Mouse (Mus musculus) midbrain, embryonic 11.5 days (tissue): ENCODE measurements at regions not wholly inside any gene's neighbourhood (a gene's known extent, or its start where the extent isn't known, plus 50 kb on each side); places are given as distances from the start of the nearest gene placed in this dataset.

Experiments used
- ATAC-seq: fragments of 200-750 bp; cut with Nextera tagmentation; 2 replicates; pipeline ENCODE4 v1.8.0; 2017; ENCODE audit warnings: moderate TSS enrichment, moderate library complexity; ENCODE audit not compliant: low FRiP score
- DNase-seq: peaks from one replicate; pipeline ENCODE4 v3.0.0; 2015; ENCODE audit warnings: low spot score; ENCODE audit errors: missing footprints
- H3K27ac ChIP-seq: fragments of 300-500 bp; sonication (generic); 2 replicates; pipeline ENCODE4 v1.5.1; 2014; ENCODE audit warnings: low read depth, low read length
- H3K27me3 ChIP-seq: fragments of 300-500 bp; sonication (generic); 2 replicates; pipeline ENCODE4 v1.6.1; 2014; ENCODE audit warnings: mild to moderate bottlenecking, low read length, moderate library complexity, mixed read lengths; ENCODE audit not compliant: control insufficient read depth, insufficient read depth
- H3K36me3 ChIP-seq: fragments of 300-500 bp; sonication (generic); 2 replicates; pipeline ENCODE4 v1.6.1; 2014; ENCODE audit warnings: mild to moderate bottlenecking, low read length, moderate library complexity, mixed read lengths; ENCODE audit not compliant: control insufficient read depth, insufficient read depth
- H3K4me1 ChIP-seq: fragments of 300-500 bp; sonication (generic); 2 replicates; pipeline ENCODE4 v1.6.1; 2014; ENCODE audit warnings: low read length; ENCODE audit not compliant: control insufficient read depth, insufficient read depth
- H3K4me2 ChIP-seq: fragments of 300-500 bp; sonication (generic); 2 replicates; pipeline ENCODE4 v1.6.1; 2014; ENCODE audit warnings: mild to moderate bottlenecking, moderate library complexity
- H3K4me3 ChIP-seq: fragments of 300-500 bp; sonication (generic); 2 replicates; pipeline ENCODE4 v1.5.1; 2014; ENCODE audit warnings: low read depth, low read length
- H3K9ac ChIP-seq: fragments of 300-500 bp; sonication (generic); 2 replicates; pipeline ENCODE4 v1.6.1; 2014; ENCODE audit warnings: low read length
- H3K9me3 ChIP-seq: fragments of 300-500 bp; sonication (generic); 2 replicates; pipeline ENCODE4 v1.6.1; 2016; ENCODE audit warnings: low read length; ENCODE audit not compliant: control insufficient read depth
- WGBS: fragments of 180-500 bp; shearing (Covaris S2); extraction: QIAGEN DNeasy Blood & Tissue Kit; methylation state at CpG from one replicate; pipeline ENCODE4 v1.1.7; 2014; 5-methylcytosine and 5-hydroxymethylcytosine counted together

DNA sequence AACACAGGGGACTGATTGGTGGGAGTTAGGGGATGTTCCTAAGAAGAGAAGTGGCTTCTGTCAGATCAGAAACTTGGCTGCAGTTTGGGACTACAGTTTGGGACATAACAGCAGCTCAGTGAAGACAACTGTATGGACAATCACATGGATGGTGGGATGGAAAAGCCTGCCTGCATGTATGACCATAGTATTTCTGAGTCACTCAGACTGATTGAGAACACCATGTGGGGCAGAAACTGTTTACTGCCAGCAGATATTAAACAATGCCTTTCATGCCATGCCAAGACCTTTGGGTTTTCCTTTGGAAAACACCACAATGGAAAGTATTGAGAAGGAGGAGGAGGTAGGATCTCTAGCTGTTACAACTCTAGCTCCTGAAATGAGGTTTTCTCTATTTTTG lies 635.0 kb downstream of the Inhba start:
- Histone ChIP-seq H3K4me3 (no peak overlapping the region), H3K36me3 (no peaks in the 10 kb centered on the region), H3K9me3 (no peaks in the 10 kb centered on the region), H3K4me2 (no peak overlapping the region), H3K9ac (no peak overlapping the region), H3K27ac (no peak overlapping the region), H3K27me3 (no peaks in the 10 kb centered on the region), H3K4me1 (no peaks in the 10 kb centered on the region)
- DNase-seq (no peak), ATAC-seq (no peak)

GRCm38 (mm10) chr13:16656110-16656509 lies 644.5 kb downstream of the Inhba start:
- 88% methylated on average over 4 of the region's 4 CpGs for WGBS
- Histone ChIP-seq H3K27ac (no peak overlapping the region), H3K4me3 (no peak overlapping the region), H3K4me2 (no peak overlapping the region), H3K36me3 (no peaks in the 10 kb centered on the region), H3K9me3 (no peaks in the 10 kb centered on the region), H3K27me3 (no peaks in the 10 kb centered on the region), H3K4me1 (no peaks in the 10 kb centered on the region), H3K9ac (no peak overlapping the region)
- DNase-seq (no peak), ATAC-seq (no peak)

DNA sequence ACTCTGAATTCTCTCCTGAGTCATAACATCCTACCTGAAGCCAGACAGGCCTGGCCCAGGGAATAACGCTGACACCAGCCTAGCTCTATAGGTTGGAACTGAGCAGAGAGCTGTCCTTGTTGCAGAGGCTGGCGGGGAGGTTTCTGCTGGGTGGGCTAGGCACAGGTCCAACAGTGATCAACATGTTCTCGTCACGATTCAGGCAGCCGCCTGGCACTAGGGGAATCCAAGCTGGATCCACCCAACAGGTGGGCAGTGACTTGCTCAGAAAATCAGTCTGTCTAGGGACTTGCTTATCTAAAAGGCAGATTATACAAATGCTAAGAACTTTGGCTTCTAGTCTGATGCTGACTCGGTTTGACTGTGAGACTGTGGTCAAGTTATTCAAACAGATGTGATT lies 648.2 kb downstream of the Inhba start:
- Histone ChIP-seq H3K27me3 (no peaks in the 10 kb centered on the region), H3K4me3 (no peak overlapping the region), H3K36me3 (no peaks in the 10 kb centered on the region), H3K9me3 (no peaks in the 10 kb centered on the region), H3K4me2 (no peak overlapping the region), H3K9ac (no peak overlapping the region), H3K4me1 (no peaks in the 10 kb centered on the region), H3K27ac (no peak overlapping the region)
- ATAC-seq (no peak), DNase-seq (no peak)
- 83% methylated on average over 6 of the region's 6 CpGs for WGBS

- Histone ChIP-seq H3K9me3 (no peaks in the 10 kb centered on the region), H3K27ac (no peak overlapping the region), H3K27me3 (no peaks in the 10 kb centered on the region), H3K36me3 (no peaks in the 10 kb centered on the region), H3K9ac (no peak overlapping the region), H3K4me1 (no peaks in the 10 kb centered on the region), H3K4me2 (no peak overlapping the region), H3K4me3 (no peak overlapping the region)
- DNase-seq, result no peak
- ATAC-seq, result no peak
- 81% methylated on average over 1 of the region's 1 CpGs for WGBS
Measured at GRCm38 (mm10) chr13:16668652-16669051, 657.0 kb downstream of the Inhba start.

DNA sequence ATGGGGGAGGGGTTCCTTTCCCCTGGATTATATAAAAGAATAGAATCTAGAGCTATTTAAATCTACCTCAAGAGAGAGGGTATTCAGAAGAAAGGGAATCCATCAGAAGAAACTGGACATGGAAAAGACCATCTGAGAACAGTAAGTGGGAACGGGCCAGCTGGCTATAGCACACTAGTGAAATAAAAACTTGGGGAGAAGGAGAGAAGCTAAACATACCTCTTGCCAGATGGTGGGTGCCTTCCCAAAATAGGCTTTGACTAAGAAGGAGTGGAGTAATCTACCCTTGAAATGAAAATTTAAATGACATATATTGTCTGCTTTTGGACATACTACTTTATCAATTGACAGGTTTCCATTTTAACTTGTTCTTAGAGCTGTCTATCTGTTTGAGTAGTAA lies 657.6 kb downstream of the Inhba start:
- H3K4me3 ChIP-seq, result no peak overlapping the region
- no peak for DNase-seq
- H3K27ac ChIP-seq, result no peak overlapping the region
- no peaks in the 10 kb centered on the region for H3K27me3 ChIP-seq
- H3K4me1 ChIP-seq, result no peaks in the 10 kb centered on the region
- no peaks in the 10 kb centered on the region for H3K9me3 ChIP-seq
- ATAC-seq, result no peak
- WGBS, result 88% methylated on average over 1 of the region's 1 CpGs
- no peak overlapping the region for H3K4me2 ChIP-seq
- H3K9ac ChIP-seq, result no peak overlapping the region
- H3K36me3 ChIP-seq, result no peaks in the 10 kb centered on the region

DNA sequence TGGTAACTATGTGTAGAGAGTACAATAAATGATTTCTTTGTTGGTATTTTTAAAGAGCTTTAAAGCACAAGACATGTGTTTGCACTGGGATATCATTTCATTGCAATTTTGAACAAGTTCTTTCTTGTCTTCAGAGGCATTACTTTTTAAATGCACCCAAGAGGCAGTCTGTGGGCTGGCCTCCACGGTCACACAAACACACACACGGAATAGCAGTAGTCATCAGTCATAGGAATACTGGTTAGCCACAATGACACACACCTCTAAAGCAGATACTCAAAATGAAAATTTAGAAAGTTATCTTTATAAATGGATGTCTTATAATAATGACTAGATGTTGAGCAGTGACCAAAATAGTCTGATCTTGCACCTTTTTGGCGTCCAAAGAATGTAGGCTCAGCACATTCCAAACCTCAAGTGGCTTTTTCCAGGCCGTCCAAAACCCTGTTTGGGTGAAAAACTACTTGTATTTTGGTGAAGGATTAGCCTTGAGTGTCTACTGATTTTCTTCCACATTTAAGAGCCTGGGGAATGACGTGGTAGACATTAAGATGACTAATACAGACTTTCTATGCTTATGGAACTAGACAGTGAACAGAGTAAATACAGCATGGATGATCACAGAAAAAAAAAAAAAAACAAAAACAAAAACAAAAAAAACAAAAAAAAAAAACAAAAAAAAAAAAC lies 658.5 kb downstream of the Inhba start:
- H3K27me3 ChIP-seq, result no peaks in the 10 kb centered on the region
- H3K4me1 ChIP-seq, result no peaks in the 10 kb centered on the region
- ATAC-seq (no peak), DNase-seq (no peak)
- no peak overlapping the region for H3K4me2 ChIP-seq
- H3K4me3 ChIP-seq, result no peak overlapping the region
- no peak overlapping the region for H3K27ac ChIP-seq
- no peak overlapping the region for H3K9ac ChIP-seq
- 84% methylated on average over 5 of the region's 5 CpGs for WGBS
- no peaks in the 10 kb centered on the region for H3K36me3 ChIP-seq
- H3K9me3 ChIP-seq, result no peaks in the 10 kb centered on the region

DNA sequence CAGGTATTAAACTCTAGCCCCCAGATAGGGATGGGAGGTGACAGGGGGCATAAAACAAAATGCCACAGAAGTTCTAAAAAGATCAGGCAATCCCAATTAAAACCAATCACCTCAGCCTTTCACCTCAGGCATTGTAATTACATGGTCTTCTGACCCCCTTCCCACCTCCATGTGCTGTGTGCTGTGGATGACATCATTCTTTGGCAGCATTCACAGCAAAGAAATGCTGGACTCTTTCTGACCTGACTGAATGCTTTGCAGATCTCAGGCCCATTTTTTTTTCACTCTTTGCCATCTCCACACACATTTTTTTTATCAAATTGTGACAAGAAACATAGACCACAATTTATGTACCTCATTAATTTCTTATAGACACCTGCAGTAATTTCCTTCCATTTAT lies 659.1 kb downstream of the Inhba start:
- H3K4me2 ChIP-seq, result no peak overlapping the region
- no peaks in the 10 kb centered on the region for H3K36me3 ChIP-seq
- no peaks in the 10 kb centered on the region for H3K4me1 ChIP-seq
- no peak overlapping the region for H3K27ac ChIP-seq
- H3K9me3 ChIP-seq, result no peaks in the 10 kb centered on the region
- no peak overlapping the region for H3K4me3 ChIP-seq
- no peaks in the 10 kb centered on the region for H3K27me3 ChIP-seq
- no peak overlapping the region for H3K9ac ChIP-seq
- no peak for ATAC-seq
- no peak for DNase-seq

GRCm38 (mm10) chr13:16676873-16677272 lies 665.2 kb downstream of the Inhba start:
- Histone ChIP-seq H3K4me1 (no peaks in the 10 kb centered on the region), H3K27ac (no peak overlapping the region), H3K27me3 (no peaks in the 10 kb centered on the region), H3K9me3 (no peaks in the 10 kb centered on the region), H3K9ac (no peak overlapping the region), H3K4me2 (no peak overlapping the region), H3K36me3 (no peaks in the 10 kb centered on the region), H3K4me3 (no peak overlapping the region)
- no peak for ATAC-seq
- no peak for DNase-seq
- WGBS, result 98% methylated on average over 1 of the region's 1 CpGs

GRCm38 (mm10) chr13:16678246-16679024 lies 666.8 kb downstream of the Inhba start:
- H3K27me3 ChIP-seq, result no peaks in the 10 kb centered on the region
- 84% methylated on average over 1 of the region's 1 CpGs for WGBS
- no peaks in the 10 kb centered on the region for H3K36me3 ChIP-seq
- H3K4me1 ChIP-seq, result no peaks in the 10 kb centered on the region
- no peak for DNase-seq
- H3K4me2 ChIP-seq, result no peak overlapping the region
- H3K27ac ChIP-seq, result no peak overlapping the region
- H3K9ac ChIP-seq, result no peak overlapping the region
- no peaks in the 10 kb centered on the region for H3K9me3 ChIP-seq
- ATAC-seq, result no peak
- no peak overlapping the region for H3K4me3 ChIP-seq
